Mouse (Mus musculus): ENCODE measurements at regions not wholly inside any gene's neighbourhood (a gene's known extent, or its start where the extent isn't known, plus 50 kb on each side); places are given as distances from the start of the nearest gene placed in this dataset.

DNA sequence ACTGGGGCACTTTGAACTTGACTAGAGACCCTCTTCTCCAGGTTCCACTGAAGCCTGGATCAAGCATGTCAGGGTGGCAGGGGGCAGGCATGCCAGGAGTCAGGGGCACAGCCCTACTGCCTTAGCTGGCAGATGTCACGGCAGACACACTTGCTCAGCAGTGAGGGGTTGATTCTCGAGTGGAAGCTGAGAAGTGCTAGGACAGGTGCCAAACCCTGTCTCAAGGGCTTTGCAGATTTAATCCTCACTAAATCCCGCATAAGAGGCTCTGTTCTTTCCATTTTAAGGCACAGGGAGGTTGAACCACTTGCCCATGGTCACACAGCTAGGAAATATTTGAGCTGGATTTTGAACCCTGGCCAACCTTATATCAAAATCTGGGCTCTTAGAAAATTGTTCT is 223.5 kb upstream of the Mvb12b start:
- no peak for DNase-seq

DNA sequence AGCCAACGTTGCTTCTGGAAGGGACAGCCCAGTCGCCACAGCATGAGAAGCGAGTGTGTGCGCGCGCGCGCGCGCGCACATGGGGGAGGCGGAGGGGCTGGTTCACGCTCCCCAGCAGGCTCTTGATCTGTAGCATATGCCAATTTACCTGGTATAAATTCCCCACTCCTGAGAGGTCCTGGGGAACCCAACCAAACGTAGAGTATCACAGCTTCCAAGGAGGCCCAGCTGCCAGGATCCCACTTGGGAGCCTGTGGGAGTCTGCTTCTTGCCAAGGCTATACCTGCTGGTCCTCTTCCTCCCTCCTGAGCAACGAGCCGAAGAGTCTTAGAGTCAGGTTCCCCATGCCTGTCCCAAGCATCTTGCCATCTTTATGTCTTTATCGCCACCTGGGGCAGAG is 222.8 kb upstream of the Mvb12b start:
- no peak for DNase-seq

DNA sequence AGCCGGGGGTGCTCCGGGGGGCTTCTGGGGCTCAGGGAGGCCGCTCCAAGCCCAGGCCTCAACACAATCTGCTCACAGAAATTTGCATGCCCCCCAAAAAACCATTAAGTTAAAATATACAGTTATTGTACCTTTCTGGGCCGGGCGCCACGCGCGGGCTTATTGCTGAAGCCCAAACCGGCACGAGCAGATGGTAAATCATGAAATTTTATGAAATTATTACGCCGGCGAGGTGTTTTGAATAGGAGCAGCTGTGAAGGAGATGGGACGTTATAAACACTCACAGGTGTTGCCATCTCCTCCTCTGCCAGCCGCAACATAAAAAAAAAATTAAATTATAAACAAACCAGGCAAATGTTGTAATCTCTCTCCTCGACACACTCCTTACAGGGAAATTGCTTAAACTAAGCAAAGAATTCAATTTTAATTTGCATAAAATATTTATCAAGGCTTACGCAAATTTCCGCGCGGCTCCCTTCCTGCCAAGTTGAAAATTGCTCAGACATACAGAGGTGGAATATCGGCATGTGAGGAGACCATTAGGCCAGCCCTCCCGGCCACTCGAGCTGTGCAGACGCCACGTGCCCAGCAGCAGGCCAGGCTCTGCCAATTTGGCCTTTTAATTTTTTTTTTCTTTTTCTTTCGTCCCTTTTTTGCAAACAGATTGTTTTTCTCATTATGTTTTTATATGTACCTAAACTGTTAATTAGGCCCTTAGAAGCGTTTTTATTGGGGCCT is 220.0 kb upstream of the Mvb12b start:
- no peak for DNase-seq

GRCm38 (mm10) chr2:34106837-34107565 is 219.3 kb upstream of the Mvb12b start:
- DNase-seq = peak; percentile 68

- peak; percentile 37 for DNase-seq
Measured at GRCm38 (mm10) chr2:34106245-34106644, 218.5 kb upstream of the Mvb12b start.

DNA sequence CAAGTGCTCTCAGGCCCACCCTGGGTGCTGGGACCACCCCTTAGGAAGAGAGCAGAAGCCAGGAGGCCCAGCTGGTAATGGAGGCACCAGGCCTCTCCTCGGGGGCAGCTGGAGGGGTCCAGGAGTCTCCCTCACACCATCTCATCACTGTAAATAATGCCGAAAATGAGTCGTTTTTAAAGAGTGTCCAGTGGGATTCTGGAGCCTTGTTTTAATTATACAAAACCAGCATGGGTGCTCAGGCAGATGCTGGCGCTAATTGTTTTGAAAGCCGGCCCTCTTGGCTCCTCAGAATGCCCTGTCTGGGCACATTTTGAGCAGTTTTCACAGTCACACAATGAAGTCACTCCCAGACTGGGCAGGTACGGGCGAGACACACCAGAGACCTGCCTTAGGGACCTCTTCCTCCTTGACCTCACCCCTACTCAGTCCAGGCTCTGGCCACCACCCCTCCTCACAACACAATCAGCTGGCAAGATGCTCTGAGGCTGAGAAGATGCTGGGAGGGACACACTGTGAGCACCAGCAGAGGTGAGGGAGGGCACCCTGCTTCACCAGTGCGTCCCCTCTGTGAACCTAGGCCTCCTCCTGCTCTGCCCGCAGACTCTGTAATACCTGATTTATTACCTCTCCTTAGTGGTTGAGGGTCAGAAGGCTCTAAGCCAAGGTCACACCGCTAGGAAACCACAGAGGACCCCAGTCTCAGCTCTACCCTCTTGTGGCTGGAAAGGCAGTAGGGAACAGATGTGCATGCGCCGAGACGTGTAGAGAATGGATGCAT is 217.7 kb upstream of the Mvb12b start:
- DNase-seq = peak; percentile 59

GRCm38 (mm10) chr2:34098004-34098547 is 210.3 kb upstream of the Mvb12b start:
- no peak for DNase-seq

GRCm38 (mm10) chr2:34096561-34096960 is 208.8 kb upstream of the Mvb12b start:
- no peak for DNase-seq

DNA sequence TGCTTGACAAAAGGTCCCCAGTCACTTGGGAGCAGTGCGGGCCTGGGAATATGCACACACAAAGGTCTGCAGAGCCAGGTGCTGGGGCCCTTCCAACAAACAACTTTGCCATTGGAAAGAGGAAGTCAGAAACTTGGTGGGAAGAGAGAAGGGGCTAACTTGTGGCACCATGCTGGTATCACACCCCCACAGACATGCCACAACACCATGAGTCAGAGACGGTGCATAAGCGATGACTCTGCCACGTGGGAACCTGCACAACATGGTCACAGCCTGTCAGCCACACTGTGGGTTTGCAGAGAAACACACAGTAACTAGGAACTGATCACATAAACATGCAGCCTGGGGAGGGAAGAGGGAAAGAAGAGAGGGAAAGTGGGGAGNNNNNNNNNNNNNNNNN is 201.1 kb upstream of the Mvb12b start:
- DNase-seq = no peak

DNA sequence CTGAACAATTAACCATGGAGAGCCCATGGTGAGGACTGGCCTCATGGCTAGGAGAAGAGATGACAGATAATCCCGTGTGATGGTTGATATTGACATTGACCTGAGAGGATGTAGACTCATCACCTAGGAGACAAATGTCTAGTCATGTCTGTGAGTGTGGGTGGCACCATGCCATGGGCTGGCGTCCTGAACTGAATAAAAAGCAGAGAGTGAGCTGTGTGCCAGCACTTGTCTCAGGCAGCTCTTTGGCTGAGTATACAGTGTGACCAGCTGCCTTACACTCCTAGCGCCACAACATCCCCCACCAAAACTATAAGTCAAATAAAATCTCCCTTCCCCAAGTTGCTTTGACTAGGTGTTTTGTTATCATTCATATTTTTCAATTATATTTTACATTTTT is 198.4 kb upstream of the Mvb12b start:
- no peak for DNase-seq

GRCm38 (mm10) chr2:34084513-34084912 is 196.8 kb upstream of the Mvb12b start:
- peak; percentile 61 for DNase-seq

DNA sequence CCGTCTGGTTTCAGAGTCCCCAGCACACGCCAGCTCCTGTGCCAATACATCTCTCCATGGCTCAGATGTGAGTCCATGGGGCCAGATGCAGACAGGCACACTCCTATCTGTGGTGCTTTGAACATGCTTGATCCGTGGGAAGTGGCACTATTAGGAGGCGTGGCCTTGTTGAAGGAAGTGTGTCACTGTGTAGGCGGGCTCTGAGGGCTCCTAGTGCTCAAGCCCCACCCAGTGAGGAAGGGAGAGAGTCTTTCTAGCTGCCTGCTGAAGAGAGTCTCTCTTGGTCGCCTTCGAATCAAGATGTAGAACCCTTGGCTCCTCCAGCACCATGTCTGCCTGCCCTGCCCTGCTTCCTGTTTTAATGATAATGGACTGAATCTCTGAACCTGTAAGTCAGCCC is 194.7 kb upstream of the Mvb12b start:
- no peak for DNase-seq

- DNase-seq = peak; percentile 28
Measured at GRCm38 (mm10) chr2:34080176-34080575, 192.4 kb upstream of the Mvb12b start.

DNA sequence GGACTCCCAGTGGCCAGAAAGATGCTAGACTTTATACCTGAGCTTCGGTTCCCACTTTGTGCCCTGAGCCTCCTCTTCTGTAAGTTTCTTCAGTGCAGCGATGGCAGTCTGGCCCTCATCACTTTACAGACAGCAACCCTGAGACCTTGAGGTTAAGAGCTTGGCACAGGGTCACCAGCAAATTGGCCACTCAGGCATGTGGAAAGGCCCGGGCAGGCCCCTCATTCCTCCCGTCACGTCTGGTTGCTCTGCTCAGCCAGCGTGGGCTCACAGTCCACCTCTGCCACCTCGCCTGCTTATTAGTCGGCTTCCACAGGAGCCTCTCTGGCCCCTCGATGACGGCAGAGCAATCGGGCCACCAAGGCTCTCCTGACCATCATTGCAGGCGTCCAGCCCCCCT is 191.5 kb upstream of the Mvb12b start:
- no peak for DNase-seq

GRCm38 (mm10) chr2:34078875-34079262 is 191.1 kb upstream of the Mvb12b start:
- no peak for DNase-seq

DNA sequence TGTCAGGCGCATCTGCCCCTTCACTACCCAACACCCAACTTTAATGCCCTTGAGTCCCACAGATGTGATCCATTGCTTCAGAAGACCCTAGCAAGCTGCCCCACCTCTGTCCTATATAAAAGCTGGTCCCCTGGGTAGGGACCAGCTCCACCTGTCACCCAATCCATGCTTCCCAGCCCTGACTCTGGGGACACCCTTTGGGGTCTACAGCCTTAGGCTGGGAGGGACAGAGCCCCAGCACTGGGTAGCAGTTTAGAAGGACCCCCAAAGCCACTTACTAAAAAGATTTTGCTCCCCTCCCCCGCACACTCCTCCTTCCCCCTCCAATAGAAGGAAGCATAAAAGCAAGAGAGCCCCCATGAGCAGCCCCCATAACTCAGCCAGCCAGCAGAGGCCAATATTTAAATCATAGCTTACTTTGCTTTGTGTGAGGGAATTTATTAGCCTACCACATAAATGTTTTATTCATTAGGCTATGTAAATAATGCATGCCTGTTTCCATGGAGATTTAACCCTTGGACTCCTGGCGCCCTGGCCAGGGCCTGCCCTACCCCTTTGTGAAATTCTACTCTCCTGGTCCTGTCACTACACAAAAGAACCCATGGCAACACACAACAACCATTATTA is 190.6 kb upstream of the Mvb12b start:
- peak; percentile 72 for DNase-seq

- no peak for DNase-seq
Measured at GRCm38 (mm10) chr2:34076346-34076745, 188.6 kb upstream of the Mvb12b start.

DNA sequence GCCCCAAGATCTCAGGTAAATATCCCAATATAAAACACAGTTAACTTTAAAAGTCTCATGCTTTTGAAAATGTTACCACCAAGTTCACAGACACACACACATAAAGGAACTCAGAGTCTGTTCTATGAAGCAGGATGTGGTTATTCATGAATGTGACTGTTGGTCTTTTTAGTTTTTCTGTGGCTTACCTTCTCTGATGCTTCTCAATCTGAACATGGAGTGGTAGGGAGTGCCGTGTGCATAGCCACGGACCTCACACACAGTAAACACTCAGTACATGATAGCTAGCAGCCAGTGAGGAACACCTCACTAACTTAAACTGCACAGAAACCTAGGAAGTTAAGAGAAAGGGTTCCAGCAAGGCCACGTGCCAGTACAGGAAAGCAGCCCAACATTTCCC is 186.3 kb upstream of the Mvb12b start:
- no peak for DNase-seq

- DNase-seq = no peak
Measured at GRCm38 (mm10) chr2:34065592-34065991, 177.8 kb upstream of the Mvb12b start.

DNA sequence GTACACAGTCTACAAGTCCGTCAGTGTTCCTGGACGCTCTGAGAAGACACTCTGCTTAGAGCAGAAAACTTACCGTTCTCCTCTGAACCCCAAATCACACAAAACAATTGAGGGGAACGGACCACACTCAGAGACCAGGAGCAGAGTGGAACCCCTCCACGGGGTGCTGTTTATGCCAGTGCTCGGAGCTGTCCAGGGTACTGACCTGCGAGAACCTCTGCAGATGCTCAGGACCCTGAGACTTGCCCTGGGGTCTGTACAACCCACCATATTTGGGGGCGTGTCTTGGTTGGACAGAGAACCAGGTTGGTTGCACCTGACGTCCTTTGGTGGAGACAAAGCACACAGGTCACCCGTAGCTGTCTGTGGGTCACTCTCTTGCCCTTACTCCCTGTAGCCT is 177.3 kb upstream of the Mvb12b start:
- peak; percentile 75 for DNase-seq

DNA sequence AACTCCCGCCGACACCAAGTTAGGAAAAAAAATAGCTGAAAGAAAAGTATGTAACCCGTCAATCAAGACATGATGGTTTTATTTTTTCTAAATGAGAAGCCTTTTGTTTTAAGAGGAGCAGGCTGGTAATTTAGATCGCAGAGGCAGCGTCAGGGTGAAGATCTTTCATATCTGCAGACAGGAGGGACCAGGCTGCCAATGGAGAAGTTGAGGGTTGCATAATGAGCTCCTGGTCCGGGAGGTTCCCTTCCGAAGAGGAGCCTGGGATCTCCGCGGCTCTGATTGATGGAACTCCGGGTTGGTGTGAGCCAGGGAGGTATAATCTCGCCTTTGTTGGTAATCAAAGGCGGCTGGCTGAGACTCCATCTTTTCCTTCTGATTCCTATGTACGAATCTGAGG is 168.8 kb upstream of the Mvb12b start:
- no peak for DNase-seq

DNA sequence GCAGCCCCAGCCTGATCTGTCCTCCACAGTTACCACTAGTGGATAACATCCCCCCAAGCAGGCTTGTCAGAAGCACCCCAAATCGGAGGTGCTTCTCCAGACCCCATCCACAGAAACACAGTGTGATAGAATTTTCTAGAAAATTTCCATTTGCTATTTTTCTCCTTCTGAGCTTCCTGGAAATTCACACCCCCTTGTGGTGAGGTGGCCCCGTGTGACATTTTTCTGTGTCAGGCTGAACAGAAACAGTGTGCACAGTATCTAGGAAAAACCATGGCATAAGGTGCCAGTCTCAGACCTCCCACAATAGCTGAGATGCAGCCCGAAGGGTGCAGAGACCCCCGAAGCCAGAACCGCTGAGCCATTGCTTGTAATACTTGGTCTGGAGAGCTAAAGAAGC is 155.3 kb upstream of the Mvb12b start:
- DNase-seq = no peak

- DNase-seq = no peak
Measured at GRCm38 (mm10) chr2:34042336-34042735, 154.6 kb upstream of the Mvb12b start.

Measured in embryo, embryonic 11 days (tissue).